Mouse (Mus musculus) ES-E14 (cell line): ENCODE measurements around the gene Agap1. TPM values are rescaled to one million over a fixed set of nuclear protein-coding genes. Genes with fewer than 3 reads are reported as not detected.
A peak's percentile ranks its signal among the peaks of the same experiment; 100 is the strongest.

Experiments
- DNase-seq: peaks from one replicate; pipeline ENCODE4 v3.0.0-alpha.2; 2013; ENCODE audit warnings: low read depth, low spot score
- H3K27ac ChIP-seq: 2 replicates; pipeline ENCODE4 v1.5.1; 2012; ENCODE audit warnings: low read depth, mild to moderate bottlenecking, low read length, moderate library complexity, mixed read lengths; ENCODE audit not compliant: poor library complexity, insufficient read depth, severe bottlenecking
- H3K36me3 ChIP-seq: 2 replicates; pipeline ENCODE4 v1.6.1; 2012; ENCODE audit warnings: mild to moderate bottlenecking, low read length, moderate library complexity, mixed read lengths; ENCODE audit not compliant: control insufficient read depth, poor library complexity, insufficient read depth, severe bottlenecking
- H3K4me1 ChIP-seq, 2 experiments: fragments of 150-350 bp in 1 of 2; sonication (generic) in 1 of 2; 2 replicates each; pipeline ENCODE4 v1.6.1; 2012; ENCODE audit warnings: low read length in 2 of 2, mild to moderate bottlenecking in 1 of 2, mixed read lengths in 1 of 2; ENCODE audit not compliant: control insufficient read depth in 2 of 2, insufficient read depth in 2 of 2, poor library complexity in 1 of 2
- H3K4me3 ChIP-seq, 2 experiments: fragments of 150-350 bp in 1 of 2; sonication (generic) in 1 of 2; 2 replicates each; pipeline ENCODE4 v1.5.1; 2012; ENCODE audit warnings: low read length in 2 of 2, low read depth in 1 of 2, mild to moderate bottlenecking in 1 of 2, mixed read lengths in 1 of 2; ENCODE audit not compliant: insufficient read depth in 1 of 2, poor library complexity in 1 of 2, severe bottlenecking in 1 of 2
- H3K9ac ChIP-seq: 2 replicates; pipeline ENCODE4 v1.6.1; 2012; ENCODE audit warnings: low read depth, mild to moderate bottlenecking, low read length, mixed read lengths; ENCODE audit not compliant: poor library complexity, insufficient read depth, severe bottlenecking
- H3K9me3 ChIP-seq: fragments of 150-350 bp; sonication (generic); 2 replicates; pipeline ENCODE4 v1.6.1; 2012; ENCODE audit warnings: low read depth, mild to moderate bottlenecking, low read length; ENCODE audit not compliant: control insufficient read depth, insufficient read depth
- CHD2 ChIP-seq: IDR thresholded peaks from 2 replicates; pipeline ENCODE4 v1.6.1; 2014; ENCODE audit warnings: mild to moderate bottlenecking, low read depth, low read length, inconsistent platforms
- HCFC1 ChIP-seq: IDR thresholded peaks from 2 replicates; pipeline ENCODE4 v1.6.1; 2012; ENCODE audit warnings: low read length, inconsistent platforms, borderline replicate concordance; ENCODE audit not compliant: insufficient read depth
- MAFK ChIP-seq: IDR thresholded peaks from 2 replicates; pipeline ENCODE4 v1.6.1; 2014; ENCODE audit warnings: mild to moderate bottlenecking, low read depth, low read length, inconsistent platforms; ENCODE audit not compliant: insufficient read depth
- ZC3H11A ChIP-seq: IDR thresholded peaks from 2 replicates; pipeline ENCODE4 v1.6.1; 2012; ENCODE audit warnings: low read depth, mild to moderate bottlenecking, inconsistent platforms, low read length, borderline replicate concordance
- ZNF384 ChIP-seq: IDR thresholded peaks from 2 replicates; pipeline ENCODE4 v1.6.1; 2012; ENCODE audit warnings: low read depth, low read length, inconsistent platforms
- in situ Hi-C, 2 experiments: fragments of 600-800 bp; cut with MboI; formaldehyde crosslinking; loops; one replicate each; pipeline ENCODE4 v1.15.1; 2025; ENCODE audit warnings: low sequenced_read_pairs in 2 of 2, inconsistent platforms in 1 of 2; ENCODE audit not compliant: unreplicated experiment in 2 of 2
- total RNA-seq: library from RNA; depleted of rRNA; stranded (reverse); fragments of 300-350 nt; gene quantifications from 2 replicates; pipeline ENCODE4 v1.2.3, GENCODE M21; 2012

The Agap1 gene
- total RNA-seq, 1 experiment, result 19.8 TPM

GRCm38 (mm10) chr1:89901381-89901780 is 446.8 kb downstream of the Agap1 start:
- Histone ChIP-seq H3K4me1 (no peaks in the 10 kb centered on the region), H3K9ac (no peak overlapping the region), H3K36me3 (no peaks in the 10 kb centered on the region), H3K9me3 (no peaks in the 10 kb centered on the region), H3K27ac (no peak overlapping the region), H3K4me3 (no peak overlapping the region)
- DNase-seq, result peak; percentile 57
- TF ChIP-seq CHD2, result no peak
- no peak for TF ChIP-seq ZC3H11A
- no peak for TF ChIP-seq MAFK
- no peak for TF ChIP-seq HCFC1
- TF ChIP-seq ZNF384, result no peak
- in situ Hi-C loops, result no loop called here

- no peak overlapping the region for H3K27ac ChIP-seq
- TF ChIP-seq CHD2 (no peak), MAFK (no peak), ZNF384 (no peak), HCFC1 (no peak), ZC3H11A (no peak)
- no peaks in the 10 kb centered on the region for H3K4me1 ChIP-seq
- in situ Hi-C loops, result no loop called here
- H3K4me3 ChIP-seq, result no peak overlapping the region
- DNase-seq, result no peak
- no peaks in the 10 kb centered on the region for H3K9me3 ChIP-seq
- H3K9ac ChIP-seq, result no peak overlapping the region
- no peaks in the 10 kb centered on the region for H3K36me3 ChIP-seq
Observed at GRCm38 (mm10) chr1:89902236-89902635, 447.6 kb downstream of the Agap1 start.

- DNase-seq, result no peak
- in situ Hi-C loops, result no loop called here
- H3K9ac ChIP-seq, result no peak overlapping the region
- no peaks in the 10 kb centered on the region for H3K9me3 ChIP-seq
- H3K4me3 ChIP-seq, result no peak overlapping the region
- H3K4me1 ChIP-seq, result no peaks in the 10 kb centered on the region
- no peak overlapping the region for H3K27ac ChIP-seq
- H3K36me3 ChIP-seq, result no peaks in the 10 kb centered on the region
- no peak for TF ChIP-seq ZC3H11A
- no peak for TF ChIP-seq HCFC1
- no peak for TF ChIP-seq MAFK
- no peak for TF ChIP-seq CHD2
- TF ChIP-seq ZNF384, result no peak
Observed at GRCm38 (mm10) chr1:89902641-89903040, 448.0 kb downstream of the Agap1 start.

GRCm38 (mm10) chr1:89909796-89910195 is 455.2 kb downstream of the Agap1 start:
- peaks cover 4 to 15% of the 10 kb centered on the region in 2 experiments; a peak in 3 of 4 replicates for H3K4me1 ChIP-seq
- no peak for DNase-seq
- no peaks in the 10 kb centered on the region for H3K36me3 ChIP-seq
- no peak overlapping the region for H3K9ac ChIP-seq
- TF ChIP-seq ZC3H11A (no peak), CHD2 (no peak), HCFC1 (no peak), MAFK (no peak), ZNF384 (no peak)
- no peak overlapping the region for H3K4me3 ChIP-seq
- in situ Hi-C loops, result no loop called here
- H3K27ac ChIP-seq, result no peak overlapping the region
- no peaks in the 10 kb centered on the region for H3K9me3 ChIP-seq

GRCm38 (mm10) chr1:89912392-89912791 is 457.8 kb downstream of the Agap1 start:
- Histone ChIP-seq H3K36me3 (no peaks in the 10 kb centered on the region), H3K4me3 (no peak overlapping the region), H3K27ac (no peak overlapping the region), H3K4me1 (peaks cover 4 to 15% of the 10 kb centered on the region in 2 experiments; a peak in 3 of 4 replicates), H3K9ac (no peak overlapping the region), H3K9me3 (no peaks in the 10 kb centered on the region)
- TF ChIP-seq MAFK (no peak), ZNF384 (no peak), CHD2 (no peak), ZC3H11A (no peak), HCFC1 (no peak)
- in situ Hi-C loops, result no loop called here
- DNase-seq, result no peak
